Mouse (Mus musculus) liver, postnatal 0 days (tissue): ENCODE measurements around the gene Sh3glb1.

ENCODE experiments used
- CTCF ChIP-seq: sonication (generic); IDR thresholded peaks from 2 replicates; pipeline ENCODE4 v1.5.1; 2016; ENCODE audit warnings: antibody characterized with exemption, low read depth
- EP300 ChIP-seq: IDR thresholded peaks from 2 replicates; pipeline ENCODE4 v1.6.1; 2016; ENCODE audit warnings: antibody characterized with exemption, low read depth, mild to moderate bottlenecking

DNA sequence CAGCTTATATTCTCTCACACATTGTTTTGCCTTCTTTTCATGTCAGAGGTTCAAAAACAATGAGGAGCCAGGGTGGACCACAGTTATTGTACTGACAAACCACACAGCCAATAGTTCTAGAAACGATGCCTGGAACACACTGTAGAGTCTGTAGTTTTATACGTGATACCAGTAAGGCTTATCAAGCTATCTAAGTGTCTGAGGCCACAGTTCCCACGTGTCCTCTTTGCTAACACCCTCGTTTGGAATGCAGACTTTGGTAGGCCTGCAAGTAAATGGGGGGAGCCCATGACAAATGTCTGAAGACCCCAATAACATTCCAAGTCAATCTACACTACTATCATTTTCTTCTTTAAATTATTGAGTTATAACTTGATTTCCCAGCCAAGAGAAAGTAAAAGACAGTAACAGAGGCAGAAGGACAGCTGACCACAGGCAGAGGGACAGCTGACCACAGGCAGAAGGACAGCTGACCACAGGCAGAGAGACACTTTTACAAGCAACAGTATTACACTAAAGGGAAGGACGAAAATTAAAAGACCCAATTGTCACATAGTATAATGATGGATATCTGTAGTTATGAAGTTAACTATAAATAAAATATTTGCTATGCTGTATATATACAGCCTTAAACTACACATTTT, 21.2 kb downstream of the Sh3glb1 start:
- TF ChIP-seq EP300 (no peak), CTCF (no peak)
